Mouse (Mus musculus): ENCODE data around the gene Chpt1. TPM values are rescaled to one million over a fixed set of nuclear protein-coding genes. Genes with fewer than 3 reads are reported as not detected.

Chpt1 gene
- polyA plus RNA-seq, 1 experiment: 92.9 TPM

DNA sequence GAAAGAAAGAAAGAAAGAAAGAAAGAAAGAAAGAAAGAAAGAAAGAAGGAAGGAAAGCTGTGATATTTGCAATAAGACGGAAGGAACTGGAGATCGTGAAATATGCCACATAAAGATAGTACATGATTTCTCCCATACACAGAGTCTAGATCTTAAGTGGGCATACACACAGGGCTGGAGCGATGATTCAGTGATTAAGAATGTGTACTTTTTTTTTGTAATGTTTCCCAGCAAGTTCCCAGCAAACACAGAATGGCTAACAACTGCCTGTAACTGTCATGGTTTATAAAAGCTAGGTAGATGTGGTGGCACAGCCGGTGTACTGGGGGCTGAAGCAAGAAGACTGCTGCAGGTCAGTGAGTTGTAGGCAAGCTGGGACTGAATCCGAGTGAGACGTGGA, 51.9 kb downstream of the Chpt1 start:
- Histone ChIP-seq H3K4me1 (ENCODE audit: control insufficient read depth, insufficient read depth, low read length) (peaks cover 3% of the 10 kb centered on the region; the same call in 1 of the 2 replicates), H3K4me3 (ENCODE audit: insufficient read depth, low read length) (no peak overlapping the region), H3K27ac (ENCODE audit: insufficient read depth, low read length) (no peak overlapping the region)
- TF ChIP-seq CTCF (IDR thresholded peaks at IDR 0.05; ENCODE audit: borderline replicate concordance, insufficient read depth, low read length) (no peak), POLR2A (IDR thresholded peaks at IDR 0.05; ENCODE audit: low read depth, low read length) (no peak)

DNA sequence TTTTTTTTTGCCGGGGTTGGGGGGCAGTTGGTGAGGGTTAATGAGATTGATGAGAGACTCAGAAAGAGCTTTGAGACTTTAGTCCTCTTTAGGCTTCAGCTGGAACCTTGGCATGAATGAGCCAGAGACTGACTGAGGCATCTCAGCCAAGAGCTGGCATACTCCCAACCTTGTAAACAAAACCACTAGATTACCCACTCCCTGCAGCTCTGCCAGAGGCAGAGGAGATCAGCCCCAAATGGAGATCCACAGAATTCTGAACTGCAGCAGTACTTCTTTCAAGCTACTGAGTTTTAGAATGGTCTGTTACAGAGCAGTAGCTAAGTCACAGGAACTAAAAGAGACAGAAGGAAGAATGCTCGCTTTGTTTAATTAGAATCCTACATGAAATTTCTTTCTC, 52.7 kb downstream of the Chpt1 start:
- no peak overlapping the region for H3K27ac ChIP-seq (ENCODE audit: insufficient read depth, low read length)
- H3K4me1 ChIP-seq (ENCODE audit: control insufficient read depth, insufficient read depth, low read length): peaks cover 3% of the 10 kb centered on the region; the same call in 1 of the 2 replicates
- H3K4me3 ChIP-seq (ENCODE audit: insufficient read depth, low read length): no peak overlapping the region
- TF ChIP-seq CTCF (IDR thresholded peaks at IDR 0.05; ENCODE audit: borderline replicate concordance, insufficient read depth, low read length) (no peak), POLR2A (IDR thresholded peaks at IDR 0.05; ENCODE audit: low read depth, low read length) (no peak)

DNA sequence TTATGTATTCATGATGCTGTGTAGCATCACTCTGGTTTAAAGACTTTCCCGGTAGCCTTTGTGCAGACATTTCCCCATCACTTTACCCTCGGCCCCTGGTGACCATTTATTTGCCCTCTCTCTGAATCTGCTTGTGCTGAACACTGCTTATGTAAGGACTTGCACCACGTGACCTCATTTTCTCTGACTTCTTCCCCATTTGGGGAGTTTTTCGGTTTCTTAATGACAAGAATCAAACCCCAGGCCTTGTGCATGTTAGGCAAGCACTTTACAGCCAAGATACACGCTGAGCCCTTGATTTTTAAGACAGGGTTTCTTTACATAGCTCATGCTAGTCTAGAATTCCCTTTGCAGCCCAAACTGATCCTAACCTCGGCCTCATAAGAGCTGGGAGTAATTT, 62.6 kb downstream of the Chpt1 start:
- Histone ChIP-seq H3K27ac (ENCODE audit: insufficient read depth, low read length) (no peak overlapping the region), H3K4me3 (ENCODE audit: insufficient read depth, low read length) (no peak overlapping the region), H3K4me1 (ENCODE audit: control insufficient read depth, insufficient read depth, low read length) (no peaks in the 10 kb centered on the region)
- no peak for TF ChIP-seq CTCF (IDR thresholded peaks at IDR 0.05; ENCODE audit: borderline replicate concordance, insufficient read depth, low read length)
- no peak for TF ChIP-seq POLR2A (IDR thresholded peaks at IDR 0.05; ENCODE audit: low read depth, low read length)

DNA sequence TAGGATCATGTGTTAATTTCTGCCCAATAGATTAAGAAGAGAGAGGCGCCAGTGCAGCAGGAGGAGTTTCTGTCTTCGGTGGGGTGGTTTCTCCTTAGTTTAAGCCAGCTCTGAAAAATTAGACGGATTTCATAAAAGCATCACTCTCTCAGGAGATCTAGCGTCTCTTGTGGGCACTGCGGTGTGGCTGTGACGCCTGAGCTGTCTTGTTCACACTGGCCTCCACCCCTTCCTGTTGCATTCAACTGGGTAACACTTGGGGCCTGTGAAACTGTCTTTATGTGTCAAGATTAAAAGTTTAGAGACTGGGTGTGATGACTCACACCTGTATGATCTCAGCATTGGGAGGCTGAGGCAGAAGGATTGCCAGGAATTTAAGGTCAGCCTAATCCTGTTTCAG, 75.9 kb downstream of the Chpt1 start:
- TF ChIP-seq CTCF (IDR thresholded peaks at IDR 0.05; ENCODE audit: borderline replicate concordance, insufficient read depth, low read length) (no peak), POLR2A (IDR thresholded peaks at IDR 0.05; ENCODE audit: low read depth, low read length) (no peak)
- no peak overlapping the region for H3K27ac ChIP-seq (ENCODE audit: insufficient read depth, low read length)
- H3K4me3 ChIP-seq (ENCODE audit: insufficient read depth, low read length): no peak overlapping the region

DNA sequence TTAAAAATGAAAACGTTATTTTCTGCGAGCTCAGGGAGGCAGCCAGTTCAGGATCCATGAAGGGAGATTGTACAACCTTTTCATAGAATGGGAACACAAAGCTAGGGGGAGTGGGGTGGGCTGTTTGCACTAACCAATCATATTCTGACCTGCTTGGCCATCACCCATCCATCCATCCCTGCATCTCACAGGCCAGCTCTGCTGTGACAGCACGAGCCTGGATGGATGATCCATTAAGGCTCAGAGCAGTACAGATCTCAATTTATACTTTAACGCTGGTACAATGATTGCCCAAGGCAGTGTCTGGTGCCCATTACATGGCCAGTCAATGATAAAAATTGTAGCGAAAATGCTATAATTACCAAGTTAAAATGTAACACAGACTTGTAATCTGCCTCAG, 77.0 kb downstream of the Chpt1 start:
- TF ChIP-seq CTCF (IDR thresholded peaks at IDR 0.05; ENCODE audit: borderline replicate concordance, insufficient read depth, low read length) (no peak), POLR2A (IDR thresholded peaks at IDR 0.05; ENCODE audit: low read depth, low read length) (no peak)
- H3K27ac ChIP-seq (ENCODE audit: insufficient read depth, low read length): no peak overlapping the region
- no peak overlapping the region for H3K4me3 ChIP-seq (ENCODE audit: insufficient read depth, low read length)
- no peaks in the 10 kb centered on the region for H3K4me1 ChIP-seq (ENCODE audit: control insufficient read depth, insufficient read depth, low read length)

More for the DNA sequence above, 75.9 kb downstream of the Chpt1 start:
- no peaks in the 10 kb centered on the region for H3K4me1 ChIP-seq (ENCODE audit: control insufficient read depth, insufficient read depth, low read length)

- no peak overlapping the region for H3K4me3 ChIP-seq (ENCODE audit: insufficient read depth, low read length)
- TF ChIP-seq POLR2A (IDR thresholded peaks at IDR 0.05; ENCODE audit: low read depth, low read length) (no peak), CTCF (IDR thresholded peaks at IDR 0.05; ENCODE audit: borderline replicate concordance, insufficient read depth, low read length) (no peak)
- no peaks in the 10 kb centered on the region for H3K4me1 ChIP-seq (ENCODE audit: control insufficient read depth, insufficient read depth, low read length)
- H3K27ac ChIP-seq (ENCODE audit: insufficient read depth, low read length): no peak overlapping the region
These were observed 77.6 kb downstream of the Chpt1 start for GRCm38 (mm10) chr10:88426158-88426816.

- Histone ChIP-seq H3K27ac (ENCODE audit: insufficient read depth, low read length) (peak overlapping the region; percentile 49; the same call in 1 of the 2 replicates), H3K4me3 (ENCODE audit: insufficient read depth, low read length) (no peak overlapping the region), H3K4me1 (ENCODE audit: control insufficient read depth, insufficient read depth, low read length) (peaks cover 6% of the 10 kb centered on the region)
- TF ChIP-seq POLR2A (IDR thresholded peaks at IDR 0.05; ENCODE audit: low read depth, low read length) (no peak), CTCF (IDR thresholded peaks at IDR 0.05; ENCODE audit: borderline replicate concordance, insufficient read depth, low read length) (no peak)
These were observed 83.0 kb downstream of the Chpt1 start for GRCm38 (mm10) chr10:88420655-88421435.

- Histone ChIP-seq H3K4me1 (ENCODE audit: control insufficient read depth, insufficient read depth, low read length) (peaks cover 6% of the 10 kb centered on the region), H3K4me3 (ENCODE audit: insufficient read depth, low read length) (no peak overlapping the region), H3K27ac (ENCODE audit: insufficient read depth, low read length) (peak overlapping the region; percentile 49)
- TF ChIP-seq POLR2A (IDR thresholded peaks at IDR 0.05; ENCODE audit: low read depth, low read length): no peak
These were observed 83.7 kb downstream of the Chpt1 start for GRCm38 (mm10) chr10:88420141-88420541.

- Histone ChIP-seq H3K27ac (ENCODE audit: insufficient read depth, low read length) (no peak overlapping the region), H3K4me1 (ENCODE audit: control insufficient read depth, insufficient read depth, low read length) (peaks cover 6% of the 10 kb centered on the region), H3K4me3 (ENCODE audit: insufficient read depth, low read length) (no peak overlapping the region)
- TF ChIP-seq POLR2A (IDR thresholded peaks at IDR 0.05; ENCODE audit: low read depth, low read length): no peak
- no peak for TF ChIP-seq CTCF (IDR thresholded peaks at IDR 0.05; ENCODE audit: borderline replicate concordance, insufficient read depth, low read length)
These were observed 86.2 kb downstream of the Chpt1 start for GRCm38 (mm10) chr10:88417686-88418085.

All from embryonic fibroblast, embryonic 13.5 days (primary cell).